Mouse (Mus musculus) right cerebral cortex, postnatal 25 days (tissue): ENCODE data around the gene Mrpl39.

Experiments
- DNase-seq: peaks from one replicate; pipeline ENCODE4 v3.0.0; 2022

Mrpl39 gene

DNA sequence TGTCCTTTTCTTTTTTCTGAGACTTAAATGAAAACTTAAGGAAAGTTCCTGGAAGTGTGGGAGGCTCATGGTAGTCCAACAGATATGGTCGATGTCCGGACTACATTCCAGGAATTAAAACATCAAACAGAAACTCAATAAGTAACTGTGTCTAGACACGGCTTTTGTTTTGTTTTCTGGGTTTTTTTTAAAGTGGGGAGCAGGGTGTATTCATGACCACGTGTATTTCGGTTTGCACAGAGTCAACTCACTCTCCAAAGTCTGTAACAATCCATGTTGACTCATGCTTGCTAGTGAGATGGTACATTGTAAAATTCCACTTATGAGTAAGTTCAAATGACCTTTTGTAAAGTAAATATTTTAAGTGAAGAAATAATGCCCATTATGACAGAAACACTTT, 54.8 kb downstream of the Mrpl39 start:
- no peak for DNase-seq

DNA sequence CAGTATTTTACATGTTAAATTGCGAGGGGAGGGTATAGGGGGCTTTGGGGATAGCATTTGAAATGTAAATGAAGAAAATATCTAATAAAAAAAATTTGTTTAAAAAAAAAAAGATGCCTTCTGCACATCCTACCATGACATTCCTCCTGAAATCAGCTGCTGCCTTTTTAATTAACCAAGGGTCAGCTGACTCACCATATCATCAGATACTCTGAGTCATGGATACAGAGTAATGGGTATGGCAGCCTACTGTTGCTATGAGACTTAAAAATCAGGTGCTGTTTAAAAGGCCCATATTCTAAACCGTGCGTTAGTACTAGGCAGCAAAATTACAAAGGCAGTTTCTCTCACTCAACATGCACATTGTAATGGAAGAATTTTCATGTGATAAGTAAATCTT, 58.2 kb downstream of the Mrpl39 start:
- no peak for DNase-seq
